In the genomic region with DNA sequence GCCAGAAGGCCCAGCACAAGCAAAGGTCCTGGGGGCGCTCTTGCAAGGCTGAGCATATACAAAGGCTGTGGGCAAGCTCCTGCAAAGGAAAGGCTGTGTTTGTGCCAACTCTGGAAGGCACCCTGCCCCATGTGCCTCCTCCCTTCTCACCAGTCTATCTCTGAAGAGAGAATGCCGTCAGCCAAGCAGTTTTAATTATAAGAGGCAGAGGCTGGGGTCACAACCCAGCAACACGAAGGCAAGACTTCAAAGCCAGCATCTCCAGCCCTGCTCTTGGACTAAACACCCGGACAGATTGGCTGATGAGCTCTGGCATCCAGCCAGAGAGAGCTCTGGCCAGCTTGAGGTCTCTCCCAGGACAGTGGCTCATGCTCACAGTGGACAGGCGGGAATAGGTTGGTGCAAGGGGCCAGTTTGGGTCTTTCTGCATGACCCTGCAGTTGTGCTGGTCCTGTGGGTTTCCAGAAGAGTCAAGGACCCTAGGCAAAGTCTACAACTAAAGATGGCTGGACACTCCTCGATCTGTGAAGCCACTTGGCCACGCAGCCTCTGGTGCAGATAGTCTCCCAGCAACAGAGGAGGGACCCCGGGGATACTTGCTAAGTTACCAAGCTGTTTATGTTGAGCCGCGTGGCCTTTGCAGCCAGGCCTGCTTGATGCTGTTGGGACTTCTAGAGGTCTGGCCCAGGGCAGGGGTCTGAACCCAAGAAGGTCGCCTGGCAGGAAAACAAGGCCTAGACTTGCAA, we compare ENCODE assay signal across 8 mouse cellular contexts. TPM values are rescaled to one million over a fixed set of nuclear protein-coding genes. Genes with fewer than 3 reads are reported as not detected.
DNase-seq lines count a peak whose midpoint lies in the region; ATAC-seq lines count a peak whose summit lies in the region.

No protein-coding gene starts in this region.

- H3K4me1 ChIP-seq in hindbrain, embryonic 15.5 days (replicated peaks): peaks cover 15% of the 10 kb centered on the region; the same call in 1 of the 2 replicates
- H3K4me1 ChIP-seq in hindbrain, embryonic 12.5 days: peaks cover 6% of the 10 kb centered on the region

- H3K4me3 ChIP-seq in hindbrain, embryonic 15.5 days: no peak overlapping the region
- no peak overlapping the region for H3K4me3 ChIP-seq in hindbrain, embryonic 12.5 days

- H3K9me3 ChIP-seq in hindbrain, embryonic 15.5 days: no peaks in the 10 kb centered on the region
- H3K9me3 ChIP-seq in hindbrain, embryonic 12.5 days (replicated peaks): no peaks in the 10 kb centered on the region

- H3K27ac ChIP-seq in hindbrain, embryonic 15.5 days (replicated peaks): no peak overlapping the region
- H3K27ac ChIP-seq in hindbrain, embryonic 12.5 days: no peak overlapping the region

- no peak overlapping the region for H3K9ac ChIP-seq in hindbrain, embryonic 15.5 days
- no peak overlapping the region for H3K9ac ChIP-seq in hindbrain, embryonic 12.5 days

- H3K36me3 ChIP-seq in hindbrain, embryonic 15.5 days: no peaks in the 10 kb centered on the region
- no peaks in the 10 kb centered on the region for H3K36me3 ChIP-seq in hindbrain, embryonic 12.5 days

- WGBS in hindbrain, embryonic 15.5 days: 56% methylated on average over 11 of the region's 11 CpGs
- 72% methylated on average over 11 of the region's 11 CpGs for WGBS in hindbrain, embryonic 12.5 days

- DNase-seq in cerebellum, adult 9-10 months: peak; percentile 81
- DNase-seq in kidney, postnatal 10 days: peak; percentile 73
- no peak for DNase-seq in thymus, postnatal 25 days
- DNase-seq in layer of hippocampus, postnatal 25 days (ENCODE audit: extremely low spot score in 1 of 2, low spot score in 1 of 2): no peak
- DNase-seq in embryo, embryonic 10.5 days (ENCODE audit: low spot score): no peak

- ATAC-seq in hindbrain, embryonic 15.5 days (ENCODE audit: low FRiP score, low read depth): peak; percentile 37
- ATAC-seq in hindbrain, embryonic 12.5 days (ENCODE audit: low FRiP score): no peak
- peak; percentile 78 for ATAC-seq in cerebellum, adult (ENCODE audit: insufficient number of reproducible peaks, low FRiP score, low TSS enrichment)

- H3K4me2 ChIP-seq in hindbrain, embryonic 15.5 days: no peak overlapping the region
- H3K4me2 ChIP-seq in hindbrain, embryonic 12.5 days (replicated peaks): no peak overlapping the region

- no peaks in the 10 kb centered on the region for H3K27me3 ChIP-seq in hindbrain, embryonic 15.5 days
- H3K27me3 ChIP-seq in hindbrain, embryonic 12.5 days: no peaks in the 10 kb centered on the region

RNA-seq across cellular contexts. Expression of a gene that starts 12.9 kb away (rescaled TPM):
- polyA plus RNA-seq in hindbrain, embryonic 15.5 days (2015; fragmentation: Nextera tagmentation; extraction: Ambion mirVana): 7.2 and 12.2 TPM in 2 replicates
- 6.9 and 7.5 TPM in 2 replicates for polyA plus RNA-seq in hindbrain, embryonic 12.5 days (2016; fragmentation: Nextera tagmentation; extraction: Ambion mirVana)
- total RNA-seq in layer of hippocampus, postnatal 25 days (2021): 1 to 10 TPM; 2.4 to 4.6 TPM

Comparison
In these comparisons a context has a peak if more than half of its experiments do, and no peak if none do; other contexts are left out.
1. DNase-seq: peak in cerebellum, adult 9-10 months (single experiment) and kidney, postnatal 10 days (single experiment); none in thymus, postnatal 25 days (single experiment), layer of hippocampus, postnatal 25 days (0 of 2) and embryo, embryonic 10.5 days (single experiment).